Mouse (Mus musculus) thymus, adult 2 months (tissue): ENCODE data around the gene Crip1.

Experiments
- CTCF ChIP-seq: fragments of 200-500 bp; IDR thresholded peaks from 2 replicates; pipeline ENCODE4 v1.5.1; 2012; ENCODE audit warnings: mild to moderate bottlenecking, control low read depth, low read length, moderate library complexity, borderline replicate concordance; ENCODE audit not compliant: control insufficient read depth, poor library complexity, insufficient read depth; ENCODE audit errors: extremely low read depth
- POLR2A ChIP-seq: fragments of 200-500 bp; IDR thresholded peaks from 2 replicates; pipeline ENCODE4 v1.6.1; 2012; ENCODE audit warnings: mild to moderate bottlenecking, low read length, control low read depth, moderate library complexity; ENCODE audit not compliant: control insufficient read depth, poor library complexity, insufficient read depth; ENCODE audit errors: extremely low read depth

GRCm38 (mm10) chr12:113114141-113114540 is 32.0 kb upstream of the Crip1 start:
- TF ChIP-seq POLR2A (no peak), CTCF (no peak)
